Mouse (Mus musculus) lung, postnatal 0 days (tissue): Measurements from ENCODE around the gene Prr14l. TPM values are rescaled to one million over a fixed set of nuclear protein-coding genes. Genes with fewer than 3 reads are reported as not detected.
A peak's percentile ranks its signal among the peaks of the same experiment; 100 is the strongest.
"Not testable (repeated sequence)": the region's sequence is repeated elsewhere in the genome, so short reads cannot be mapped to it uniquely, and the experiment has no call there.

Source experiments
- ATAC-seq: fragments of 200-750 bp; cut with Nextera tagmentation; 2 replicates; pipeline ENCODE4 v1.8.0; 2017; ENCODE audit warnings: moderate library complexity
- DNase-seq: peaks from one replicate; pipeline ENCODE4 v3.0.0-alpha.2; 2016; ENCODE audit warnings: low spot score
- H3K27ac ChIP-seq: fragments of 300-500 bp; sonication (generic); 2 replicates; pipeline ENCODE4 v1.5.1; 2014; ENCODE audit warnings: antibody characterized with exemption, mild to moderate bottlenecking, low read length, mixed read lengths
- H3K27me3 ChIP-seq: fragments of 300-500 bp; sonication (generic); replicated peaks from 2 replicates; pipeline ENCODE4 v1.6.1; 2014; ENCODE audit warnings: low read length, mixed read lengths; ENCODE audit not compliant: insufficient read depth
- H3K36me3 ChIP-seq: fragments of 300-500 bp; sonication (generic); 2 replicates; pipeline ENCODE4 v1.6.1; 2014; ENCODE audit warnings: low read length, mixed read lengths; ENCODE audit not compliant: insufficient read depth
- H3K4me1 ChIP-seq: fragments of 300-500 bp; sonication (generic); 2 replicates; pipeline ENCODE4 v1.6.1; 2014; ENCODE audit warnings: antibody characterized with exemption, low read depth, low read length, mixed read lengths; ENCODE audit not compliant: insufficient read depth
- H3K4me2 ChIP-seq: fragments of 300-500 bp; sonication (generic); replicated peaks from 2 replicates; pipeline ENCODE4 v1.6.1; 2014; ENCODE audit warnings: low read depth, mild to moderate bottlenecking, low read length, moderate library complexity, mixed read lengths
- H3K4me3 ChIP-seq: fragments of 300-500 bp; sonication (generic); 2 replicates; pipeline ENCODE4 v1.5.1; 2014; ENCODE audit warnings: low read depth, low read length
- H3K9ac ChIP-seq: fragments of 300-500 bp; sonication (generic); replicated peaks from 2 replicates; pipeline ENCODE4 v1.6.1; 2014; ENCODE audit warnings: low read depth, mild to moderate bottlenecking
- H3K9me3 ChIP-seq: fragments of 300-500 bp; sonication (generic); 2 replicates; pipeline ENCODE4 v1.6.1; 2016; ENCODE audit warnings: low read length, mixed read lengths
- CTCF ChIP-seq: IDR thresholded peaks from 2 replicates; pipeline ENCODE4 v1.5.1; 2016; ENCODE audit warnings: antibody characterized with exemption, mild to moderate bottlenecking
- EP300 ChIP-seq: IDR thresholded peaks from 2 replicates; pipeline ENCODE4 v1.6.1; 2016; ENCODE audit warnings: antibody characterized with exemption, mild to moderate bottlenecking, control low read depth
- WGBS: fragments of 180-500 bp; shearing (Covaris S2); extraction: QIAGEN DNeasy Blood & Tissue Kit; methylation state at CpG from one replicate; pipeline ENCODE4 v1.1.7; 2014; 5-methylcytosine and 5-hydroxymethylcytosine counted together
- polyA plus RNA-seq: library from polyadenylated mRNA; unstranded; fragments of >200 nt; fragmentation: Nextera tagmentation; extraction: Ambion mirVana; gene quantifications from 2 replicates; pipeline ENCODE4 v1.2.1, GENCODE M21; 2015

Gene Prr14l
- polyA plus RNA-seq, 1 experiment from 2014 or later, result 5.2 TPM

- TF ChIP-seq EP300, result no peak
- peak; percentile 67 for TF ChIP-seq CTCF
- 40% methylated on average over 9 of the region's 9 CpGs for WGBS
- Histone ChIP-seq H3K27me3 (no peaks in the 10 kb centered on the region), H3K9ac (no peak overlapping the region), H3K4me1 (peaks cover 14% of the 10 kb centered on the region), H3K9me3 (no peaks in the 10 kb centered on the region), H3K4me3 (no peak overlapping the region), H3K36me3 (no peaks in the 10 kb centered on the region), H3K27ac (peak overlapping the region; percentile 57), H3K4me2 (no peak overlapping the region)
- DNase-seq (peak; percentile 76), ATAC-seq (peak; percentile 8)
These were observed 111.9 kb downstream of the Prr14l start for GRCm38 (mm10) chr5:32742149-32742548.

GRCm38 (mm10) chr5:32741377-32741776, 112.7 kb downstream of the Prr14l start:
- H3K9me3 ChIP-seq, ATAC-seq, DNase-seq, H3K9ac ChIP-seq, H3K4me3 ChIP-seq, H3K36me3 ChIP-seq, H3K27me3 ChIP-seq, H3K27ac ChIP-seq, H3K4me2 ChIP-seq: not testable (repeated sequence)
- 69% methylated on average over 4 of the region's 4 CpGs for WGBS
- peaks cover 14% of the 10 kb centered on the region for H3K4me1 ChIP-seq

GRCm38 (mm10) chr5:32740850-32741249, 113.2 kb downstream of the Prr14l start:
- H3K4me1 ChIP-seq, result peaks cover 14% of the 10 kb centered on the region
- not testable (repeated sequence) for H3K9me3 ChIP-seq, H3K36me3 ChIP-seq, H3K4me3 ChIP-seq, H3K27me3 ChIP-seq, H3K4me2 ChIP-seq, H3K27ac ChIP-seq, DNase-seq, ATAC-seq, H3K9ac ChIP-seq
- 68% methylated on average over 7 of the region's 8 CpGs for WGBS

- 82% methylated on average over 3 of the region's 3 CpGs for WGBS
- Histone ChIP-seq H3K4me2 (no peak overlapping the region), H3K36me3 (no peaks in the 10 kb centered on the region; the same call in 1 of the 2 replicates), H3K4me1 (peaks cover 12% of the 10 kb centered on the region), H3K27ac (no peak overlapping the region), H3K9me3 (no peaks in the 10 kb centered on the region), H3K4me3 (no peak overlapping the region), H3K9ac (no peak overlapping the region), H3K27me3 (no peaks in the 10 kb centered on the region)
- no peak for ATAC-seq
- DNase-seq, result no peak
- no peak for TF ChIP-seq EP300
- no peak for TF ChIP-seq CTCF
These were observed 113.9 kb downstream of the Prr14l start for GRCm38 (mm10) chr5:32740138-32740537.

Other genes with a start within 250 kb of the Prr14l start
- gene Yes1, start 243.1 kb downstream of the Prr14l start, polyA plus RNA-seq, result 28.5 and 35.5 TPM in 2 replicates
- gene Pisd, start 68.6 kb downstream of the Prr14l start, polyA plus RNA-seq, result 67.0 and 72.7 TPM in 2 replicates
- not detected in 2 replicates for gene Gm20671, start 27.1 kb downstream of the Prr14l start, polyA plus RNA-seq
- 7.3 and 7.5 TPM in 2 replicates for gene Depdc5, start 9.4 kb upstream of the Prr14l start, polyA plus RNA-seq
- gene Ywhah, start 164.6 kb upstream of the Prr14l start, polyA plus RNA-seq, result 242 and 276 TPM in 2 replicates
- gene Slc5a1, start 250.0 kb upstream of the Prr14l start, polyA plus RNA-seq, result 2.2 and 5.4 TPM in 2 replicates